Mouse (Mus musculus): Measurements from ENCODE around the gene Zfp746.

Zfp746 gene

DNA sequence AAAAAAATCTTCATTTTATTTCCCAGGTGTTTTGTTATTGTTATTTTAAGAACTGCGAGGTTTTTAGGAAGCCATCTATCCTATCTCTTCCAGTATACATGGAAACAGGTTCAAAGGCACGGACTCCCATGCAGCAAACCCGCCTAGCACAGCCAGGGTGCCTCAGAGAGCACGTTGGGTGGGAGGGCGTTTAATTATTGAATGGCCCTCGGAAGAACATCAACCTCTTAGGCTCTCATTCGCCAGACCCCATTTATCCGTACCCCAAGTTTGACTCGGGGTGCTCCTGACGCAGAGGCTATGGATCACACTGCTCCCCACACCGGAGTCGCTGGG is 39.3 kb downstream of the Zfp746 start:
- no peak for DNase-seq (ENCODE audit: low spot score in 2 of 2)

DNA sequence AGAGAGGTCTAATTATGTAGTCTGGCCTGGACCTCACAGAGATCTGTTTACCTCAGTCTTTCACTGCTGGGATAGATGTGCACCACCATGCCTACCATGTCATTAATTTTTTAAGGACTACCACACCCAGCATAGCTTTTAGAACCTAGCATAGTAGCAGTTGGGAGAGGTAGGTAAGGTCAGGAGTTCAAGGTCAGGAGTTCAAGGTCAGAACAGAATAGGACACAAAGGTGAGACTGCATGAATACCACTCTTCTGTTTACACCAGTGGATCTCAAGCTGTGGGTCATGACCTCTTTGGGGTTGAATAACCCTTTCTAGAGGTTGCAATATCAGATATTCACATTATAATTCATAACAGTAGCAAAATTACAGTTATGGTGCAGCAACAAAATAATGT is 53.7 kb downstream of the Zfp746 start:
- no peak for DNase-seq (ENCODE audit: low spot score in 2 of 2)

GRCm38 (mm10) chr6:48025905-48026660 is 60.3 kb downstream of the Zfp746 start:
- no peak for DNase-seq (ENCODE audit: low spot score in 2 of 2)

- no peak for DNase-seq (ENCODE audit: low spot score in 2 of 2)
Measured at GRCm38 (mm10) chr6:48024994-48025345, 61.4 kb downstream of the Zfp746 start.

DNA sequence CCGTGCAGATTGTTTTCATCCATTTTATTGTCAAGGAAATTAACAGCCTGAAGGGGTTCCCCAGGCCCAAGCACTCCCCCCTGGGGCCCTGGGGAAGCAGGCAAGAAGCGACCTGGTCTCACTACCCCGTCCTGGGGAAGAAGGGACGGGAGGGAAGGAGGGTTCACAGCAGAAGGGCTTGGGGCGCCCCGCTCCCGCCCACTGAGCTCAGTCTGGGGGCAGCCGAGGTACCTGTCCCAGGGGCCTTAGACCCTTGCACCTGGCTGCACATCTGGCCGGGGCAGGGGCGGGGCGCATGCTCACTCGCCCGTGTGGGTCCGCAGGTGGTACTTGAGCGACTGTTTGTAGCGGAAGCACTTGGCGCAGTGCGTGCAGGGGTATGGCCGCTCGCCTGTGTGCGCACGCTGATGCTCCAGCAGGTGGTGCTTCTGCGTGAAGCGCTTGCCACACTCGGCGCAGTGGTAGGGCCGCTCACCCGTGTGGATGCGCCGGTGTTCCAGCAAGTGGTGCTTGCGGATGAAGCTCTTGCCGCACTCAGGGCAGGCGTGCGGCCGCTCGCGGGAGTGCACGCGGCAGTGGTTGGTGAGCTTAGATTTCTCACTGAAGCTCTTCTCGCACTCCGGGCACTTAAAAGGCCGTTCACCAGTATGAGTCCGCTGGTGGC is 61.9 kb downstream of the Zfp746 start:
- DNase-seq (ENCODE audit: low spot score in 2 of 2) = no peak

DNA sequence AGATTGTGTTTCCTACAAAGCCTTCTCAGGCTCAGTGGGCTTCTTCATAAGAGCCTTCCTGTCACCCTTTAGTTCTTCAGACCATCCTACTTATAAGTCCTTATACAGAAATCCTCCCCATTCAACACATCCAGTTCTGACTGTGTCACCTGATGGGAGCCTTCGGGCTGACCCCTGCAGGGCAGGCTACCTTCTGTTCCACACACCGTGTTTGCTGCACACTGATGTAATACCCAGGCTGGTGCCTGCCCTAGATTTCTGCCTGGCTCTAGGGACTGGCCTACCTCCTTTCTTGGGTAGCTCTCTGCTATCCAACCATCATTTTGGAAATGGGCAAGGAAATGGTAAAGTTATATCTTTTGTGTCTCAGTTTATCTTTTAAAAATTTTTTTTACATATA is 63.7 kb downstream of the Zfp746 start:
- DNase-seq (ENCODE audit: low spot score in 2 of 2) = no peak

DNA sequence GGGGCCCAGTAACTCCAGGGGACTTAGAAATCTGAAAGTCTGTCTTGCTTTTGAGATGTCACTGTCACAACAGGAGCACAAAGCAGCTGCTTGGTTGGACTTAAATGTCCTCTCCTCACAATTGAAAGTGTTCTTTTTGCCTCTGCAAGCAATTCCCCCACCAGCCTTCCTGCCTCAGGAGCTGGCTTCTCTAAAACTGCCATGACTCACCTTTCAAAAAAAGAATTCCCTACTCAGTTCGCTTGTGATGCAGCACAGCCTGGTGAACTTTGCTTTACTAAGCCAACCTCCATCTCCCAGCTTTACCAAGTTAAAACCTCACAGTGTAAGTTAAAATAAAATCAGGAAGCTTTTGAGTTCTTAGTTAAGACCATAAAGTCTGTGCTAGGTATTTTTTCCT is 64.7 kb downstream of the Zfp746 start:
- DNase-seq (ENCODE audit: low spot score in 2 of 2) = no peak

DNA sequence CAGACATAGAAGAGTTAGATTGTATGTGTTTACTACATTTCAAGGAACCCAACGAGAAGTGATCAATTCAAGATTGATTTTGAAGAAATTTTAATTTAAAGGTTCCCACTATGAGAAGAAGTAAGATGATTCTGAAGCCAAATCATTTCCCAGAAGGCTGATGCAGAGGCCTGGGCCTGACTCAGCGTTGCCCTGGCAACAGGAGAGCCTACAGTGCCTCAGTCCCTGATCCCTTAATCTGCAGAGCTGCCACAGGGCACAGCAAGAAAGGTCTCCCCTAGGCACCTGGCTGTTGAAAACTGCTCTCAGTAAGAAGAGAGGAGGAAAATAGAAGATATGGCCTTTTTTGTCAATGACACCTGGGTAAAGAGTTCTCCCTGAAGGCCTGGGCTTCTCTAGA is 66.4 kb downstream of the Zfp746 start:
- no peak for DNase-seq (ENCODE audit: low spot score in 2 of 2)

- no peak for DNase-seq (ENCODE audit: low spot score in 2 of 2)
Measured at GRCm38 (mm10) chr6:48016841-48017240, 69.6 kb downstream of the Zfp746 start.

DNA sequence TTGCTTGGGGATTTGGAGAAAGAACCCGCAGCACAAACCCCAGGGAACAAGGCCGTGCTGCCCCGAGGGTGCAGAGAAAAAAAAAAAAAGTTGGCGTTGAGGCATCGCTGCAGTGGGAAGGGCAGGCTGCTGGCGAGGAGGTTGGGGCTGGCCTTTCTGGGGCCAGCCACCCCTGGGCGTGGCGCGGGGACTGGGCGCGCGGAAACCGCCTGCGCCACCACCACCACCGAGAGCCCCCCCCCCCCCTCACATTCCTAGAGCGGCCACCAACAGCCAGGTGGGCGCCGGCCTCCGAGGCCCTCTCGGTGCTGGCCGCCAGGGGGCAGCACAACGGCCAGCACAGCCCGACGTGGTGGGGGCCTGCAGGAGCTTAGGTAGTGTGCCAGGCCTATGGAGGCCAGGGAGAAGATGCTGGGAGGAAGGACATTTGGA is 70.3 kb downstream of the Zfp746 start:
- peak; percentile 56 to 75 for DNase-seq (ENCODE audit: low spot score in 2 of 2)

All from natural killer cell, adult 2 months (primary cell).